Mouse (Mus musculus): ENCODE measurements around the gene Rab11b. TPM values are rescaled to one million over a fixed set of nuclear protein-coding genes. Genes with fewer than 3 reads are reported as not detected.

The Rab11b gene
- polyA plus RNA-seq, 1 experiment from 2014 or later: 347 TPM

DNA sequence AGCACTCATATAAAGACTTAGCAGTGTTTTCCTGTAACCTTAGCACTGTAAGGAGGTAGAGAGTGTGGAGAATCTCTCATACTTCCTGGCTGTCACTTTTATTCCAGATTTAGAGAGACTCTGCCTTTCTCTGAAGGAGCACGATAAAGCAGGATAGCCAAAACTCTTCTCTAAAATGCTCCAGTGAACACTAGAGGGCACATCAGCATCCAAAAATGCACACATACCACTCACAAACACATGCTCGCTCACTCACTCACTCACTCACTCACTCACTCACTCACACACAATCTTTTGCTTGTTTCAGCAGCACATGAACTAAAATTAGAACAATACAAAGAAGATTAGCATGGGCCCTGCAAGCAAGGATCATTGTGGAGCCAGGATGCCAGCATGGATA, 31.1 kb downstream of the Rab11b start:
- Histone ChIP-seq H3K9me3 (peaks cover 9% of the 10 kb centered on the region; the same call in 1 of the 2 replicates), H3K27ac (replicated peaks) (no peak overlapping the region), H3K36me3 (replicated peaks) (no peaks in the 10 kb centered on the region), H3K4me1 (no peaks in the 10 kb centered on the region), H3K4me3 (no peak overlapping the region), H3K27me3 (replicated peaks; ENCODE audit: low read depth, poor library complexity, severe bottlenecking) (no peaks in the 10 kb centered on the region)
- no peak for DNase-seq (ENCODE audit: low spot score)
- 78% methylated on average over 2 of the region's 2 CpGs for WGBS

DNA sequence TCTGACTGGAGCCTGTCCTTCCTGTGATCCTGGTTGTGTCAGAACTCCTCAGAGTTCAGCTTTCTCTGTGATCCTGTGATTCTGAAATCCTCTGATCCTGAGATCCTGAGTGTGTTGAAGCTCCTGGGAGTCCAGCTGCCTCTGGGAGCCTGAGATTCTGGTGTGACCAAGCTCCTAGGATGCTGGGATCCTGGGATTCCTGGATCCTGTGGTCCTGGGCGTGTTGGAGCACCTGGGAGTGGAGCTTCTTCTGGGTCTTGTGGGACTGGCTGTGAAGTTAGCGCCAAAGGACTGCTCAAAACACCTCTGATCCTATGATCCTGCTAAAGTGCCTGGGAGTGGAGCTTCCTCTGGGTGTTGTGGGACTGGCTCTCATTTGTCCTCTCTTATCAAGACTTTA, 31.9 kb downstream of the Rab11b start:
- Histone ChIP-seq H3K9me3 (peaks cover 9% of the 10 kb centered on the region; the same call in 1 of the 2 replicates), H3K27ac (replicated peaks) (no peak overlapping the region), H3K27me3 (replicated peaks; ENCODE audit: low read depth, poor library complexity, severe bottlenecking) (no peaks in the 10 kb centered on the region), H3K4me3 (no peak overlapping the region), H3K4me1 (no peaks in the 10 kb centered on the region), H3K36me3 (replicated peaks) (no peaks in the 10 kb centered on the region)
- DNase-seq (ENCODE audit: low spot score): no peak
- WGBS: 80% methylated on average over 2 of the region's 2 CpGs

DNA sequence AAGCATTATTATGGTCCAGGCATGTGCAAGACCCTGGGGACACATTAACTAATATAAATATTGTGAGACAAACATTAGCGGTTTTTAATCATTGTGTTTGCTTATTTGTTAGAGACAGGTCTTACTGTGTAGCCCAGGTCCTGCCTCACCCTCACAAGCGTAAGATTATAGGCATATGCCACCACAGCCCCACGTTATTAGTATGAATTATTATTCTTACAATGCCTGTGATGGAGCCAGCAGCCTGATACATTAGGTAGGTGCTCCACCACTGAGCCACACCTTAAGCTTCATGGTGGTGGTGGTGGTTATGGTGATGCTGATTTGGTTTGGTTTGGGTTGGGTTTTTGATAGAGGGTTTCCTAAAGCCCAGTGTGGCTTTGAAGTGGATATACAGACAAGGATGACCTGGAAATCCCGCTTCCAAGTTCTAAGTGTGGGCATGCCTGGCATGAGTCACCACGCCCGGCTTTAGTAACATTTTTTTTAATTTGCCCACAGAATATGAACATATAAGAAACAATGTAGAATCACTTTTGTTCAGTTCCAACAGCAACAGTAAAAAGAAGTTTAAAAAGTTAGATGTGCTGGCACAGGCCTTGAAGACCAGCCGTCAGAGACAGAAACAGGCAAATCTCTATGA, 40.5 kb downstream of the Rab11b start:
- WGBS: 93% methylated on average over 7 of the region's 7 CpGs
- Histone ChIP-seq H3K9me3 (no peaks in the 10 kb centered on the region), H3K4me3 (no peak overlapping the region), H3K4me1 (peaks cover 6% of the 10 kb centered on the region), H3K27me3 (replicated peaks; ENCODE audit: low read depth, poor library complexity, severe bottlenecking) (no peaks in the 10 kb centered on the region), H3K36me3 (replicated peaks) (no peaks in the 10 kb centered on the region), H3K27ac (replicated peaks) (no peak overlapping the region)
- DNase-seq (ENCODE audit: low spot score): no peak

DNA sequence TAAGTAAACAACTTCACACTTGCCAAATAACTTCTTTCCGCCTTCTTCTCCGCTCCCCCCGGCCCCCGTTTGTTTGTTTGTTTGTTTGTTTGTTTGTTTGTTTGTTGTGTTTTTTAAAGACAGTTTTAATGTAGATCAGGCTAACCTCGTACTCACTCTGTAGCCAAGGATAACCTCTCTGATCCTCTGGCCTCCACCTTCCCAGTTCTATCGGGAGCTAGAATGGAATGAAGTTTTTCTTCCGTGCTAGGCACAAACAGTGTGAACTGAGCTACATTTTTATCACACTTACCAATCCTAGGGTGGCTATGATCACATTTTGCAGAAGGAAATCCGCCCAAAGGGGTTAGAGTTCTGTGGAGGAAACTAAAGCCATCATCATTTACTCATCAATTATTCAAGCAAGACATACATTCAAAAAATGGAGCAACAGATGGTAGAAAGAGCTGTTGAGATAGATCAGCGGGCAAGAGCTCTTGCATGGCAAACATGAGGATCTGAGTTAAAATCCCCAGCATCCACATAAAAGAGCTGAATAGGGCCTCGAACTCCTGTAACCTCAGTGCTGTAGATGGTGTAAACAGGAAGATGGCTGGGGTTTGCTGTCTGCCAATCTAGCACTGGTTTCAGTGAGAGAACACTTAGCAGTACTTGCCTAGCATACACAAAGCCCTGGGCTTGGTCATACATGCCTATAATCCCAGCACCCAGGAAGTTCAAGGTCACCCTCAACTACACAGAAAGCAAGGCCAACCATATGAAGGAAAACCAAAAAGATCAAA, 41.2 kb downstream of the Rab11b start:
- no peak for DNase-seq (ENCODE audit: low spot score)
- Histone ChIP-seq H3K9me3 (no peaks in the 10 kb centered on the region), H3K27ac (replicated peaks) (peak overlapping the region; percentile 84), H3K4me1 (peaks cover 6% of the 10 kb centered on the region), H3K4me3 (peak overlapping the region; percentile 83), H3K36me3 (replicated peaks) (no peaks in the 10 kb centered on the region), H3K27me3 (replicated peaks; ENCODE audit: low read depth, poor library complexity, severe bottlenecking) (no peaks in the 10 kb centered on the region)
- WGBS: 49% methylated on average over 10 of the region's 10 CpGs

DNA sequence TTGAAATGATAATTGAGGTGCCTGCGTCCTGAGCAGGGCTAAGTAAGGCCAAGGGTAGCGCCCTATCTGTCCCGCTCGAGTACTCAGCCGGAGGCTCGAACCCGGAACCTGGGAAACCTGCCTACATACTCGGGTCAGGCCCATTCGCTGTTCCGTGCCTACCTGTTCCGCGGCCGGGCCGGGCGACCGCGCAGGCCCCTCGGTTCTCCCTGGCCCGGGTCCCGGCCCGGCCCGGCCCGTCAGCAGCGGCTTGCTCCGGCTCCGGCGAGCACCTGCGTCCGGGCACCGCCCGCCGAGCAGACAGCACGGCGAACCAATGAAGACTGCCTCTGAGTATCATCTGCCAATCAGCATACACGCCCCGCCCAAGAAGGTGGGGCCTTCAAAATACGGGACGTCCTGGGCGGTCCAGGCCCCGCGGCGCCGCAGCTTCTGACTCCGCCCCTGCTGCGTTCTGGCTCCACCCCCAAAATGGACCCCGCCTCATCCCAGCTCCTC, 41.9 kb downstream of the Rab11b start, which contains the start of gene March2:
Gene March2, minus strand, starts transcription at position 287 of the 498 bp plus-strand sequence.
- no peaks in the 10 kb centered on the region for H3K27me3 ChIP-seq (replicated peaks; ENCODE audit: low read depth, poor library complexity, severe bottlenecking)
- H3K36me3 ChIP-seq (replicated peaks): no peaks in the 10 kb centered on the region
- DNase-seq (ENCODE audit: low spot score): peak; percentile 98
- peaks cover 6% of the 10 kb centered on the region for H3K4me1 ChIP-seq
- WGBS: under 1% methylated on average over 46 of the region's 46 CpGs
- no peaks in the 10 kb centered on the region for H3K9me3 ChIP-seq
- H3K4me3 ChIP-seq: peak within 1 kb of the TSS; percentile 83
- H3K27ac ChIP-seq (replicated peaks): peak within 1 kb of the TSS; percentile 84

DNA sequence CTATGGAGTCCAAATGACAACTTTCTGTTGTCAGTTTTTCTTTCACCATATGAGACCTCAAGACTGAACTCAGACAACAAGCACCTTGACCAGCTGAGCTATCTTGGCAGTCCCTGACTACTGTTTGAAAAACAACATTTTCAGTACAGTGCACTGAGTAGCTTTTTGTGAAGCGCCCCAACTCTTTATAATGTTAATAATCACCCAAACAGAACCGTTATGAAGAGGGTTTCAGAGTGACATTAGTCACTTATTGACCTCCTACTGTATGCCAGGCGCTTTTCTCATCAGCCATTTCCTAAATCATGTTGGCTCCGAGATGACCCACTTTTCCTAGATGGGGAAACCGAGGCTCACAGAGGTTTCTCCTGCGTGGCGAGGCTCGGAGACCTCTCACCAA, 42.3 kb downstream of the Rab11b start:
- DNase-seq (ENCODE audit: low spot score): no peak
- peak overlapping the region; percentile 83 for H3K4me3 ChIP-seq
- H3K27me3 ChIP-seq (replicated peaks; ENCODE audit: low read depth, poor library complexity, severe bottlenecking): no peaks in the 10 kb centered on the region
- H3K36me3 ChIP-seq (replicated peaks): no peaks in the 10 kb centered on the region
- WGBS: 10% methylated on average over 8 of the region's 8 CpGs
- peak overlapping the region; percentile 84 for H3K27ac ChIP-seq (replicated peaks)
- peaks cover 6% of the 10 kb centered on the region for H3K4me1 ChIP-seq
- H3K9me3 ChIP-seq: no peaks in the 10 kb centered on the region

DNA sequence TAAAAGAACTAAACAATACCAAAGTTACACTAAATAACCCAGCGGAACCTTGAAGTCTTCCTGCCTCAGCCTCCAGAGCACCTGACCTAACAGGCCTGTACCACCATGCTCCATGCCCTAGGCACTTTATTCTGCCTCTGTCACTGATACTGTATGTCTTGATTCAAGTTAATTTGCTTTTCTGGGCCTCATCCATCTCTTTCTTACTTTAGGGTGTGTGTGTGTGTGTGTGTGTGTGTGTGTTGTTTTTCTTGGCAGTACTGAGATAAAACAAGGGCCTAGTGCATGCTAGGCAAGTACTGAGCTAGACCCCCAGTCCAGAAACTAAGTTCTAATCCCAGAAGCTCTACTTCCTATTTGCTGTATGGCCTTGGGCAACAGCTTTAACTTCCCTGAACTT, 43.1 kb downstream of the Rab11b start:
- H3K9me3 ChIP-seq: no peaks in the 10 kb centered on the region
- DNase-seq (ENCODE audit: low spot score): no peak
- H3K36me3 ChIP-seq (replicated peaks): peaks cover under 1% of the 10 kb centered on the region; the same call in 1 of the 2 replicates
- H3K4me1 ChIP-seq: peaks cover 6% of the 10 kb centered on the region
- H3K27ac ChIP-seq (replicated peaks): no peak overlapping the region
- H3K4me3 ChIP-seq: peak overlapping the region; percentile 83
- 100% methylated on average over 1 of the region's 1 CpGs for WGBS
- H3K27me3 ChIP-seq (replicated peaks; ENCODE audit: low read depth, poor library complexity, severe bottlenecking): no peaks in the 10 kb centered on the region

DNA sequence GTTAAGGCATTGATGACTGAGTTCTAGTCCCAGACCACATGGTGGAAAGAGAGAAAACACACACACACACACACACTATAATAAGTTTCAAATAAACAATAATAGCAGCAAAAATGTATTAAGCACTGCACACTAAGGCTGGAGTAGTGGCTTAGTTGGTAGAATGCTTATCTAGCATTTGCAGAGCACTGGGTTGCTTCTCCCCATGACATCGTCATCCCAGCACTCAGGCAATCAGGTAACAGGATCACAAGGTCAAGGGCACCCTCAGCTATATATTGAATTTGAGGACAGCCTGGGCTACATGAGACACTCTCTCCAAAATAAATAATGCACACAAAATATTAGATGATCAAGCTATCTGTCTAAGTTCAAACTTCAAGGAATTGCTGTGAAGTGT, 45.6 kb downstream of the Rab11b start:
- Histone ChIP-seq H3K36me3 (replicated peaks) (peaks cover 13% of the 10 kb centered on the region), H3K4me1 (peaks cover 6% of the 10 kb centered on the region), H3K27me3 (replicated peaks; ENCODE audit: low read depth, poor library complexity, severe bottlenecking) (no peaks in the 10 kb centered on the region), H3K9me3 (peaks cover 3% of the 10 kb centered on the region; the same call in 1 of the 2 replicates), H3K27ac (replicated peaks) (no peak overlapping the region), H3K4me3 (no peak overlapping the region)
- WGBS: 93% methylated on average over 1 of the region's 1 CpGs
- DNase-seq (ENCODE audit: low spot score): no peak

DNA sequence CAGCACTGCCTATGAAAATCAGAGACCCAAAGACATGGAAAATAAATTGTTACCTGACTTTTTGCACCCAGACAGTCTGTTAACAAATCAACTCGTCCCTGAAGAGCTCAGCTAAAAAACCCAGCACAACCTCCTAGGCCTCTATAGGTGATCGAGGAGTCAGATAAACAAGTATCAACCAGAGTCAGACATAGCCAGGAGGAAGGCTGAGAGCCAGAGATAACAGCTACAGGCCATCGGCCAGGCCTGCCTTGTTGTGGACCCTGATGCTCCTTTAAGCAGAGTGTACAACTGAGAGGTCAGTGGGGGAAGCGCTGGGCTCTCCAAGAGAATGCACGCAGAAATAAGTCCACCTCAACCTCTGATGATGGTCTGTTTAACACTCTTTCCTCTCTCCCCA, 47.1 kb downstream of the Rab11b start:
- no peaks in the 10 kb centered on the region for H3K27me3 ChIP-seq (replicated peaks; ENCODE audit: low read depth, poor library complexity, severe bottlenecking)
- H3K27ac ChIP-seq (replicated peaks): no peak overlapping the region
- 89% methylated on average over 5 of the region's 5 CpGs for WGBS
- H3K4me3 ChIP-seq: no peak overlapping the region
- H3K9me3 ChIP-seq: peaks cover 3% of the 10 kb centered on the region; the same call in 1 of the 2 replicates
- no peak for DNase-seq (ENCODE audit: low spot score)
- peaks cover 6% of the 10 kb centered on the region for H3K4me1 ChIP-seq
- H3K36me3 ChIP-seq (replicated peaks): peaks cover 22% of the 10 kb centered on the region

DNA sequence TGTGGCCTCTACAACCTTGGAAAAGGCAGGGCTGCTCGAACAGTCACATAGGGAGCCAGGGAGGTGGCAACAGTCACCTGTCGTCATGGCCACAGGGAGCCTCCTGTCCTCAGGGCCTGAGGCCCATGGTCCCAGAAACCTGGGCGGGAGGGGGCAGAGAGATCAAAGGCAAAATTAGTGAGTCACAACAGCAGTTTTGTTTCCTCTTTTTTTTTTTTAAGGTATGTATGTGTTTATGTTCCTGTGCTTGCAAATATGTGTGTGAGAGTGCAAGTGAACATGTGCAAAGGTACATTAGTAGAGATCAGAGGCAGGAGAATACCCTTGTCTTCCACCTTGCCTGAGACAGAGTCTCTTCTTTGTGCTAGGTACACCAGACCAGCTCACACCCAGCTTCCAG, 50.5 kb downstream of the Rab11b start:
- 70% methylated on average over 3 of the region's 3 CpGs for WGBS
- no peaks in the 10 kb centered on the region for H3K27me3 ChIP-seq (replicated peaks; ENCODE audit: low read depth, poor library complexity, severe bottlenecking)
- DNase-seq (ENCODE audit: low spot score): no peak
- no peaks in the 10 kb centered on the region for H3K4me1 ChIP-seq
- no peak overlapping the region for H3K27ac ChIP-seq (replicated peaks)
- peaks cover 3% of the 10 kb centered on the region; the same call in 1 of the 2 replicates for H3K9me3 ChIP-seq
- H3K36me3 ChIP-seq (replicated peaks): peaks cover 30% of the 10 kb centered on the region
- no peak overlapping the region for H3K4me3 ChIP-seq

DNA sequence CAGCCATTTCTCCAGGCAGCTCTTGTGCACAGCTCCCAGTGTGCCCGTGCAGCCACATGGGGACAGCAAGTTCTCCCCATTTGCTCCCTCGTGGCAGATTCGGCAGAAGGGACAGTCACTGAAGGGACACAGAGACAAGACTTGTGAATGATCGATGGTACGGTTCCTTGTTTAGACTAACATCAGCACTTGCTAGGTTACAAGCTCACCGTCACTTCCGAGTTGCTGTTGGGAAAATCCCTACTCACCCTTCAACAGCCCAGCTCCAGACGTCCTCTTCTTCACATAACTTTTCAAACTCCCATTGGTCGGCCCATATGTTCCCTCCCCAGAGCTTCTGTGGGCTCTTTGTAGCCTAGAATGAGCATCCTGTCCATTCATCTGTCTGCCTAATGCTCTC, 57.2 kb downstream of the Rab11b start:
- peaks cover 14% of the 10 kb centered on the region for H3K36me3 ChIP-seq (replicated peaks)
- no peaks in the 10 kb centered on the region for H3K4me1 ChIP-seq
- H3K27ac ChIP-seq (replicated peaks): no peak overlapping the region
- no peaks in the 10 kb centered on the region for H3K27me3 ChIP-seq (replicated peaks; ENCODE audit: low read depth, poor library complexity, severe bottlenecking)
- WGBS: 86% methylated on average over 9 of the region's 9 CpGs
- H3K9me3 ChIP-seq: no peaks in the 10 kb centered on the region
- H3K4me3 ChIP-seq: no peak overlapping the region
- DNase-seq (ENCODE audit: low spot score): no peak

DNA sequence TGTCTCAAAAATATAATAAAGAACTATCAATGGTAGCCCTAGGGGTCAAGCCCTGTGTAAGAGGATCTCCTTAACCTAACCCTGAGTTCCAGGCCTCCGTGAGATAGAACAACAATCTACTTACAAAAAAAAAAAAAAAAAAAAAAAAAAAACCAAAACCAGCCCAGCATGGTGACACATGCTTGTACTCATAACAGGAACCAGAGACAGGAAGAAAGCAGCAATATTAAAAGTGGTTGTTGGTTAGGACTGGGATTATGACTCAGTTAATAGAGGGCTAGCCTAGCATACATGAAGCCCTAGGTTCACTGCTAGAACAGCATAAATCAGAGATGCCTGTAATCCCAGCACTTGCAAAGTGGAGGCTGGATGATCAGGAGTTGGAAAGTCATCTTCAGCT, 58.2 kb downstream of the Rab11b start:
- no peaks in the 10 kb centered on the region for H3K27me3 ChIP-seq (replicated peaks; ENCODE audit: low read depth, poor library complexity, severe bottlenecking)
- H3K4me3 ChIP-seq: no peak overlapping the region
- no peaks in the 10 kb centered on the region for H3K4me1 ChIP-seq
- 65% methylated on average over 1 of the region's 1 CpGs for WGBS
- H3K36me3 ChIP-seq (replicated peaks): peaks cover 16% of the 10 kb centered on the region
- no peak overlapping the region for H3K27ac ChIP-seq (replicated peaks)
- no peaks in the 10 kb centered on the region for H3K9me3 ChIP-seq
- no peak for DNase-seq (ENCODE audit: low spot score)

DNA sequence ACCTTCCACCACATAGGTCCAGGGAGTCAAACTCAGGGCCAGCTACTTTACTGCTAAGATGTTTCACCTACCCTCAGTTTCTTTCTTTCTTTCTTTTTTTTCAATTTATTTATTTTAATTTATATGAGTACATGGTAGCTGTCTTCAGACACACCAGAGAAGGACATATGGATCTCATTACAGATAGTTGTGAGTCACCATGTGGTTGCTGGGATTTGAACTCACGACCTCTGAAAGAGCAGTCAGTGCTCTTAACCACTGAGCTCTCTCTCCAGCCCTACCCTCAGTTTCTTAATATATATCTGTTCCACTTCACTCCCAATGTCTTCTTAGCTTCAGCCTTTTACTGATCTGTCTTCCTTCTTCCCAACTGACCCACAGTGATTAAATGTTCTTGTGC, 64.9 kb downstream of the Rab11b start:
- Histone ChIP-seq H3K27ac (replicated peaks) (no peak overlapping the region), H3K4me3 (no peak overlapping the region), H3K36me3 (replicated peaks) (peaks cover 44% of the 10 kb centered on the region), H3K4me1 (no peaks in the 10 kb centered on the region), H3K27me3 (replicated peaks; ENCODE audit: low read depth, poor library complexity, severe bottlenecking) (no peaks in the 10 kb centered on the region), H3K9me3 (no peaks in the 10 kb centered on the region)
- no peak for DNase-seq (ENCODE audit: low spot score)
- 72% methylated on average over 1 of the region's 1 CpGs for WGBS
